Comparison of ENCODE assay signal across 16 mouse cellular contexts in genomic region chr13:112378782-112379305, GRCm38 (mm10).
DNase-seq lines count a peak whose midpoint lies in the region; ATAC-seq lines count a peak whose summit lies in the region.
"Had no signal": no experiment of that assay in that cellular context is flagged by ENCODE, and none has a peak within 500 bp of the region (broad histone marks: within the 10 kb centered on the region; RNA-seq: fewer than 3 reads in every experiment).

No protein-coding gene starts in this region.

- ATAC-seq in neutrophil, adult 5-6 weeks (ENCODE audit: extremely low read depth, insufficient number of reproducible peaks, low FRiP score, poor library complexity, severe bottlenecking) = 0 out of 2 replicates have a peak, but pooled peaks have one; percentile 16
- ATAC-seq: activated CD4-positive, CD25-positive, alpha-beta regulatory T cell, adult 4 months; forebrain, embryonic 14.5 days had no signal

- DNase-seq in A20 (ENCODE audit: low read depth, low spot score) (peak; percentile 68), adipocyte (ENCODE audit: low spot score) (no peak)
- DNase-seq in B cell, adult 2 months = peak; percentile 39 to 54
- no peak for DNase-seq in T-cell, adult 2 months (ENCODE audit: low spot score)
- no peak for DNase-seq in adrenal gland, adult 8-10 months
- DNase-seq: adrenal gland, postnatal 14 days; cerebellum, adult 11 months; cerebellum, adult 2 months; cerebellum, adult 9-11 months; cerebellum, postnatal 25 days; gastrocnemius, postnatal 10 days; gastrocnemius, postnatal 36 days; heart, adult 11 months had no signal

Comparison
In these comparisons a context has a peak if more than half of its experiments do, and no peak if none do; other contexts are left out.
1. DNase-seq: peak in A20 (single experiment) and B cell, adult 2 months (2 of 2); none in adipocyte (single experiment), T-cell, adult 2 months (single experiment) and adrenal gland, adult 8-10 months (single experiment).